14 mouse cellular contexts compared by ENCODE assay signal in genomic region chr7:16601683-16602102, GRCm38 (mm10). TPM values are rescaled to one million over a fixed set of nuclear protein-coding genes. Genes with fewer than 3 reads are reported as not detected.
DNase-seq lines count a peak whose midpoint lies in the region; ATAC-seq lines count a peak whose summit lies in the region.
"Had no signal": no experiment of that assay in that cellular context is flagged by ENCODE, and none has a peak within 500 bp of the region (broad histone marks: within the 10 kb centered on the region; RNA-seq: fewer than 3 reads in every experiment).

No protein-coding gene starts in this region.

- H3K27ac ChIP-seq in heart, embryonic 15.5 days, result peak overlapping the region; percentile 83
- H3K27ac ChIP-seq in liver, embryonic 13.5 days, result peak overlapping the region; percentile 57
- H3K27ac ChIP-seq: hindbrain, postnatal 0 days; macrophage; neural tube, embryonic 15.5 days had no signal

- peak overlapping the region; percentile 21; the same call in 1 of the 2 replicates for H3K4me2 ChIP-seq in heart, embryonic 15.5 days
- H3K4me2 ChIP-seq in liver, embryonic 13.5 days, result peak overlapping the region; percentile 32
- H3K4me2 ChIP-seq: neural tube, embryonic 15.5 days had no signal

- DNase-seq in heart, adult 11 months, result no peak
- DNase-seq in 3T3-L1 (ENCODE audit: low read depth, low spot score) (peak; percentile 36), NIH3T3 (ENCODE audit: low read depth) (peak; percentile 46)
- peak; percentile 26 for DNase-seq in liver, embryonic 13.5 days
- DNase-seq in layer of hippocampus, postnatal 10 days (ENCODE audit: low spot score in 2 of 2), result no peak
- DNase-seq in adrenal gland, postnatal 10 days, result no peak
- DNase-seq: adrenal gland, adult 8-10 months; kidney, postnatal 10 days; right cerebral cortex, postnatal 25 days; thymus, postnatal 36 days had no signal

- no peaks in the 10 kb centered on the region for H3K9me3 ChIP-seq in heart, embryonic 15.5 days (replicated peaks)
- no peaks in the 10 kb centered on the region for H3K9me3 ChIP-seq in liver, embryonic 13.5 days (replicated peaks)
- H3K9me3 ChIP-seq: neural tube, embryonic 15.5 days had no signal

- H3K36me3 ChIP-seq in heart, embryonic 15.5 days, result no peaks in the 10 kb centered on the region
- no peaks in the 10 kb centered on the region for H3K36me3 ChIP-seq in liver, embryonic 13.5 days
- H3K36me3 ChIP-seq: neural tube, embryonic 15.5 days had no signal

- H3K4me1 ChIP-seq in heart, embryonic 15.5 days (replicated peaks), result peaks cover 28% of the 10 kb centered on the region
- peaks cover 38% of the 10 kb centered on the region for H3K4me1 ChIP-seq in liver, embryonic 13.5 days (replicated peaks)

- 17% methylated on average over 4 of the region's 4 CpGs for WGBS in heart, embryonic 15.5 days
- WGBS in liver, embryonic 13.5 days (ENCODE audit: insufficient replicate concordance), result 6% methylated on average over 4 of the region's 4 CpGs

- no peak overlapping the region for H3K4me3 ChIP-seq in heart, embryonic 15.5 days
- no peak overlapping the region for H3K4me3 ChIP-seq in liver, embryonic 13.5 days (replicated peaks)
- H3K4me3 ChIP-seq: neural tube, embryonic 15.5 days had no signal

- H3K9ac ChIP-seq in heart, embryonic 15.5 days, result peak overlapping the region; percentile 26; the same call in 1 of the 2 replicates
- peak overlapping the region; percentile 42 for H3K9ac ChIP-seq in liver, embryonic 13.5 days
- H3K9ac ChIP-seq: neural tube, embryonic 15.5 days had no signal

- ATAC-seq in heart, embryonic 15.5 days (replicated peaks; ENCODE audit: insufficient number of reproducible peaks, insufficient read depth, low FRiP score, low read depth), result peak; percentile 53; the same call in 1 of the 2 replicates
- ATAC-seq in liver, embryonic 13.5 days (ENCODE audit: low read depth), result peak; percentile 90
- ATAC-seq: hindbrain, postnatal 0 days had no signal

- no peaks in the 10 kb centered on the region for H3K27me3 ChIP-seq in heart, embryonic 15.5 days
- no peaks in the 10 kb centered on the region for H3K27me3 ChIP-seq in liver, embryonic 13.5 days
- H3K27me3 ChIP-seq: neural tube, embryonic 15.5 days had no signal

RNA-seq across cellular contexts. Expression of gene Arhgap35, which starts 13.1 kb away (rescaled TPM):
- 12.6 and 15.6 TPM in 2 replicates for polyA plus RNA-seq in heart, embryonic 15.5 days (2015; fragmentation: Nextera tagmentation; extraction: Ambion mirVana)
- 1.7 and 2.3 TPM in 2 replicates for polyA plus RNA-seq in liver, embryonic 13.5 days (2015; fragmentation: Nextera tagmentation; extraction: Ambion mirVana)
- total RNA-seq in layer of hippocampus, postnatal 10 days (2021), result 100 to 1,000 TPM; 140 TPM
- total RNA-seq in adrenal gland, postnatal 10 days (2021), result 10 to 100 TPM; 49.3 to 56.1 TPM

Comparison
In these comparisons a context has a peak if more than half of its experiments do, and no peak if none do; other contexts are left out.
1. DNase-seq: peak in 3T3-L1 (single experiment), NIH3T3 (single experiment) and liver, embryonic 13.5 days (single experiment); none in heart, adult 11 months (single experiment), layer of hippocampus, postnatal 10 days (0 of 2) and adrenal gland, postnatal 10 days (single experiment).